Mouse (Mus musculus) stomach, embryonic 15.5 days (tissue): ENCODE data around the gene Esam. TPM values are rescaled to one million over a fixed set of nuclear protein-coding genes. Genes with fewer than 3 reads are reported as not detected.

ENCODE experiments used
- ATAC-seq: fragments of 200-750 bp; cut with Nextera tagmentation; 2 replicates; pipeline ENCODE4 v1.8.0; 2017; ENCODE audit warnings: low read depth, moderate number of reproducible peaks, moderate TSS enrichment; ENCODE audit not compliant: insufficient read depth, low FRiP score
- H3K27ac ChIP-seq: fragments of 300-500 bp; sonication (generic); 2 replicates; pipeline ENCODE4 v1.5.1; 2015; ENCODE audit warnings: mild to moderate bottlenecking, inconsistent platforms
- H3K27me3 ChIP-seq: fragments of 300-500 bp; sonication (generic); replicated peaks from 2 replicates; pipeline ENCODE4 v1.6.1; 2015; ENCODE audit warnings: inconsistent platforms
- H3K36me3 ChIP-seq: fragments of 300-500 bp; sonication (generic); 2 replicates; pipeline ENCODE4 v1.6.1; 2015; ENCODE audit warnings: inconsistent platforms
- H3K4me1 ChIP-seq: fragments of 300-500 bp; sonication (generic); 2 replicates; pipeline ENCODE4 v1.6.1; 2015; ENCODE audit warnings: inconsistent platforms
- H3K4me2 ChIP-seq: fragments of 300-500 bp; sonication (generic); 2 replicates; pipeline ENCODE4 v1.6.1; 2015; ENCODE audit warnings: mild to moderate bottlenecking, inconsistent platforms
- H3K4me3 ChIP-seq: fragments of 300-500 bp; sonication (generic); replicated peaks from 2 replicates; pipeline ENCODE4 v1.5.1; 2015; ENCODE audit warnings: inconsistent platforms
- H3K9ac ChIP-seq: fragments of 300-500 bp; sonication (generic); 2 replicates; pipeline ENCODE4 v1.6.1; 2015; ENCODE audit warnings: inconsistent platforms
- H3K9me3 ChIP-seq: fragments of 300-500 bp; sonication (generic); 2 replicates; pipeline ENCODE4 v1.6.1; 2016; ENCODE audit warnings: inconsistent platforms
- WGBS: fragments of 180-500 bp; shearing (Covaris S2); methylation state at CpG from one replicate; pipeline ENCODE4 v1.1.7; 2015; 5-methylcytosine and 5-hydroxymethylcytosine counted together
- polyA plus RNA-seq: library from polyadenylated mRNA; unstranded; fragments of >200 nt; fragmentation: Nextera tagmentation; extraction: Ambion mirVana; gene quantifications from 2 replicates; pipeline ENCODE4 v1.2.1, GENCODE M21; 2015

The Esam gene
- polyA plus RNA-seq, 1 experiment from 2014 or later = 55.3 TPM

DNA sequence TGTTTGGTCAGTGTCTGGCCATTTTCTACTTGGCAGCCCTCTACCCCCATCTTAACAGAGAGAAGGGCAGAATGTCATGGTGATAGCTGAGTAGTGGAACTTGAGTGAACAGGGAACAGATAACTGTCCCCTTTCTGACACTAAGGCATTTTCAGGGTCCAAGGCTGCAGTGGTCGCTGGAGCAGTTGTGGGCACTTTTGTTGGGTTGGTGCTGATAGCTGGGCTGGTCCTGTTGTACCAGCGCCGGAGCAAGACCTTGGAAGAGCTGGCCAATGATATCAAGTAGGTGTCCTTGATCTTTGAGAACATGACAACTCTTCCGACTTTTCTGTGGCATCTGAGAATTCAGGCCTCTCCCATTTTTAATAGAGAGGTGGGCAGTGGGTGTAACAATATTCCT lies 9.0 kb downstream of the Esam start:
- H3K9me3 ChIP-seq = no peaks in the 10 kb centered on the region
- no peak overlapping the region for H3K4me3 ChIP-seq
- H3K27me3 ChIP-seq = no peaks in the 10 kb centered on the region
- no peak for ATAC-seq
- no peaks in the 10 kb centered on the region for H3K4me1 ChIP-seq
- H3K27ac ChIP-seq = no peak overlapping the region
- WGBS = 77% methylated on average over 4 of the region's 4 CpGs
- no peak overlapping the region for H3K4me2 ChIP-seq
- H3K36me3 ChIP-seq = no peaks in the 10 kb centered on the region
- H3K9ac ChIP-seq = no peak overlapping the region

DNA sequence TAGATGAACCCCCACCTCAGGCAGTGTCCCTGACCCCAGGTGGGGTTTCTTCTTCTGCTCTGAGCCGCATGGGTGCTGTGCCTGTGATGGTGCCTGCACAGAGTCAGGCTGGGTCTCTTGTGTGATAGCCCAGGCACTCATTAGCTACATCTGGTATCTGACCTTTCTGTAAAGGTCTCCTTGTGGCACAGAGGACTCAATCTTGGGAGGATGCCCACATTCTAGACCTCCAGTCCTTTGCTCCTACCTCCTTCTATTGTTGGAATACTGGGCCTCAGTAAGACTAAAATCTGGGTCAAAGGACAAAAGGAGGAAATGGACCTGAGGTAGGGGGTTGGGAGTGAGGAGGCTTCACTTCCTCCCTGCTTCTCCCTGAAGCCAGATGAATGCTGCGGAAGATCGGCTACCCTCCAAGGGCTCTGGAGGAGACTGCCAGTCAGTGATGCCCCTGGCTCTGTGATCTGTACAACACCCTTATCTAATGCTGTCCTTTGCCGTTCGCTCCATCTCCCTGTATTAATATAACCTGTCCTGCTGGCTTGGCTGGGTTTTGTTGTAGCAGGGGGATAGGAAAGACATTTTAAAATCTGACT lies 9.9 kb downstream of the Esam start:
- H3K4me2 ChIP-seq = no peak overlapping the region
- no peak overlapping the region for H3K27ac ChIP-seq
- H3K9ac ChIP-seq = no peak overlapping the region
- H3K4me1 ChIP-seq = 0 out of 2 replicates have a peak, but pooled peaks cover 4% of the 10 kb centered on the region
- WGBS = 79% methylated on average over 5 of the region's 5 CpGs
- no peaks in the 10 kb centered on the region for H3K27me3 ChIP-seq
- no peaks in the 10 kb centered on the region for H3K36me3 ChIP-seq
- H3K4me3 ChIP-seq = no peak overlapping the region
- H3K9me3 ChIP-seq = no peaks in the 10 kb centered on the region
- no peak for ATAC-seq

GRCm38 (mm10) chr9:37539170-37540025 lies 11.5 kb downstream of the Esam start, which contains the start of gene Vsig2:
Gene Vsig2 (plus strand): TSS chr9:37539255.
- Histone ChIP-seq H3K27ac (peak within 1 kb of the TSS; percentile 71; the same call in 1 of the 2 replicates), H3K4me3 (peak within 1 kb of the TSS; percentile 19), H3K36me3 (no peaks in the 10 kb centered on the region), H3K9ac (no peak within 1 kb of the TSS), H3K9me3 (no peaks in the 10 kb centered on the region), H3K27me3 (no peaks in the 10 kb centered on the region), H3K4me1 (peaks cover 8% of the 10 kb centered on the region; the same call in 1 of the 2 replicates), H3K4me2 (peak within 1 kb of the TSS; percentile 38)
- ATAC-seq = peak; percentile 45; the same call in 1 of the 2 replicates
- 50% methylated on average over 23 of the region's 23 CpGs for WGBS

GRCm38 (mm10) chr9:37540226-37540625 lies 12.3 kb downstream of the Esam start:
- Histone ChIP-seq H3K4me3 (peak overlapping the region; percentile 19; the same call in 1 of the 2 replicates), H3K9ac (no peak overlapping the region), H3K27ac (no peak overlapping the region), H3K4me1 (peaks cover 15% of the 10 kb centered on the region; the same call in 1 of the 2 replicates), H3K4me2 (peak overlapping the region; percentile 38), H3K27me3 (peaks cover under 1% of the 10 kb centered on the region; the same call in 1 of the 2 replicates), H3K9me3 (no peaks in the 10 kb centered on the region), H3K36me3 (no peaks in the 10 kb centered on the region)
- WGBS = 87% methylated on average over 4 of the region's 4 CpGs
- ATAC-seq = no peak

DNA sequence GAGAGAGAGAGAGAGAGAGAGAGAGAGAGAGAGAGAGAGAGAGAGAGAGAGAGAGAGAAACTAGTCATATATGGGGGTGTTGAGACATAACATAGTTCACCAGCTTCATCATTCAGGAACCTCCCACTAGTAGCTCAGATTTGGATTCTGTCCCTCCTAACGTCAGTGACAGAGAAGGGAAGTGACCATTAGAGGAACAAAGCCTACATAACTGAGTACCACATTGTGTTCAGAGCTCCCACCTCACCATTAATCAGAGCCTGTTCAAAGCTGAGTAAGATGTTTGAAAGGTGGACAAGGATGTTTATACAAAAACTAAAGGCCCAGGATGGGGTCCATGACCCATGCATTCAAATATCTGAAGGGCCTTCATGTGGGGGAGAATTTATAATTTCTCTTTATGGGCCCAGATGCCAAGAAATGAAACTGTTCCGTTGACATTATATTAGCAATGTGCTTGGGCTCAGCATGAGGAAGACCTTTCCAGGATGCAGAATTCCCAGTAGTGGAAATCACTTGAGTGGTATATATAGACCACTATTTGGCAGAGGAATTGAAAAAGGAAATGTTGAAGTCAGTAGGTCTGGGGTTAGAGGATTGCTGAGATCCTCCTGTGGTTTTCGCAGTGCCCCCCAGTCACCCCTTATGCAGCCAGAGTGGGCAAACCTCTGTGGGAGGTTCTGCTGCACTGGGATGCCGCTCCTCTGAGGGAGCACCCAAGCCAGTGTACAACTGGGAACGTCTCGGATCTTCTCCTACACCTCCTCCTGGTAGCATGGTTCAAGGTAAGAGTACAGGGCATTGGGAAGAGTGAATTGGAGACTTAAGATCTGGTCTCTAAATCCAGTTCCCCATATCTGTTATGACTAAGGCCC lies 13.1 kb downstream of the Esam start:
- 65% methylated on average over 6 of the region's 6 CpGs for WGBS
- H3K27me3 ChIP-seq = peaks cover 8% of the 10 kb centered on the region
- H3K36me3 ChIP-seq = no peaks in the 10 kb centered on the region
- H3K27ac ChIP-seq = no peak overlapping the region
- no peak overlapping the region for H3K4me2 ChIP-seq
- no peak overlapping the region for H3K4me3 ChIP-seq
- no peak for ATAC-seq
- peaks cover 20% of the 10 kb centered on the region; the same call in 1 of the 2 replicates for H3K4me1 ChIP-seq
- no peaks in the 10 kb centered on the region for H3K9me3 ChIP-seq
- no peak overlapping the region for H3K9ac ChIP-seq

- Histone ChIP-seq H3K36me3 (no peaks in the 10 kb centered on the region), H3K27me3 (peaks cover 15% of the 10 kb centered on the region), H3K4me3 (no peak overlapping the region), H3K9ac (no peak overlapping the region), H3K4me2 (no peak overlapping the region), H3K27ac (no peak overlapping the region), H3K9me3 (no peaks in the 10 kb centered on the region), H3K4me1 (peaks cover 20% of the 10 kb centered on the region; the same call in 1 of the 2 replicates)
- ATAC-seq = no peak
- 60% methylated on average over 7 of the region's 7 CpGs for WGBS
These were observed 14.2 kb downstream of the Esam start for GRCm38 (mm10) chr9:37541851-37542642.

- ATAC-seq = no peak
- H3K27me3 ChIP-seq = peaks cover 15% of the 10 kb centered on the region
- WGBS = 38% methylated on average over 12 of the region's 12 CpGs
- H3K4me2 ChIP-seq = peak overlapping the region; percentile 80
- no peaks in the 10 kb centered on the region for H3K36me3 ChIP-seq
- H3K27ac ChIP-seq = no peak overlapping the region
- H3K9ac ChIP-seq = no peak overlapping the region; the same call in 1 of the 2 replicates
- peak overlapping the region; percentile 42 for H3K4me3 ChIP-seq
- H3K9me3 ChIP-seq = no peaks in the 10 kb centered on the region
- H3K4me1 ChIP-seq = peaks cover 20% of the 10 kb centered on the region; the same call in 1 of the 2 replicates
These were observed 16.1 kb downstream of the Esam start for GRCm38 (mm10) chr9:37543869-37544440.

- Histone ChIP-seq H3K4me3 (peak overlapping the region; percentile 42), H3K4me2 (peak overlapping the region; percentile 80), H3K4me1 (peaks cover 20% of the 10 kb centered on the region; the same call in 1 of the 2 replicates), H3K27me3 (peaks cover 15% of the 10 kb centered on the region), H3K36me3 (no peaks in the 10 kb centered on the region), H3K9ac (no peak overlapping the region; the same call in 1 of the 2 replicates), H3K9me3 (no peaks in the 10 kb centered on the region), H3K27ac (no peak overlapping the region)
- WGBS = 5% methylated on average over 29 of the region's 29 CpGs
- ATAC-seq = peak; percentile 75
These were observed 16.7 kb downstream of the Esam start for GRCm38 (mm10) chr9:37544447-37545165.

GRCm38 (mm10) chr9:37545166-37545610 lies 17.3 kb downstream of the Esam start:
- Histone ChIP-seq H3K4me2 (peak overlapping the region; percentile 80), H3K36me3 (no peaks in the 10 kb centered on the region), H3K9ac (no peak overlapping the region), H3K4me1 (peaks cover 20% of the 10 kb centered on the region; the same call in 1 of the 2 replicates), H3K27ac (no peak overlapping the region), H3K27me3 (peaks cover 18% of the 10 kb centered on the region), H3K4me3 (peak overlapping the region; percentile 42), H3K9me3 (no peaks in the 10 kb centered on the region)
- 15% methylated on average over 17 of the region's 17 CpGs for WGBS
- ATAC-seq = no peak

DNA sequence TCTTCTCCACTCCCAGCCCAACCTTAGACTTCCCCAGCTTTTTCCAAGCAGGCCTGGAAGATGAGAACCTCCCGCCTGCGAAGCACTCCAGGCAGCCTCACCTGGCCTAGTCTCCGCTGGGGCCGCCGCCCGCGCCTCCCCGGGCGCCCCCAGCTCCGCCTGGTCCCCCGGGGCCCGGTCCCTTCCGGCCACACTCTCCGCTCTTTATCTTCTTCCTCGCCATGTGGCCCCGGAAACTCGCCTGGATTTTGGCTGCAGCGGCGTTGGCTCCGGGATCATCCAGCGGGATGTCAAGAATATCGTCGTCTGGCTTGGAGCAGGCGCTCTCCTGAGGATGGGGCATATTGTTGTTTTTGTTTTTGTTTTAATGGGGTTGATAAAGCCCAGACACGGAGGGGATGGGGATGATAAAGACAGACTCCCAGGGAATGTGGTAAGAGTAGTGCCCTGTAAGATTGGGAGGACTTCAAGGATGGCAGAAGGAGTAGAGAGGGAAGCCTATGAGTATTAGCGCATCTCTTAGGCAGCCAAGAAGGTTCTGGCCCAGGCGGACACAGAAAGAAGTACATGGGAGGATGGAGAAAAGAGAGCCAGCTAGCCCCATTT lies 18.1 kb downstream of the Esam start:
- 0 out of 2 replicates have a peak overlapping the region, but pooled peaks have one; percentile 21 for H3K4me2 ChIP-seq
- 34% methylated on average over 27 of the region's 27 CpGs for WGBS
- H3K9ac ChIP-seq = no peak overlapping the region
- H3K4me1 ChIP-seq = peaks cover 20% of the 10 kb centered on the region; the same call in 1 of the 2 replicates
- 0 out of 2 replicates have a peak overlapping the region, but pooled peaks have one; percentile 5 for H3K4me3 ChIP-seq
- no peaks in the 10 kb centered on the region for H3K36me3 ChIP-seq
- peaks cover 23% of the 10 kb centered on the region for H3K27me3 ChIP-seq
- H3K27ac ChIP-seq = no peak overlapping the region
- no peaks in the 10 kb centered on the region for H3K9me3 ChIP-seq
- ATAC-seq = no peak
